Mouse (Mus musculus): ENCODE measurements around the gene Apoe. TPM values are rescaled to one million over a fixed set of nuclear protein-coding genes. Genes with fewer than 3 reads are reported as not detected.
A peak's percentile ranks its signal among the peaks of the same experiment; 100 is the strongest.

Gene Apoe
- polyA plus RNA-seq, 1 experiment from 2014 or later, result 296 TPM

DNA sequence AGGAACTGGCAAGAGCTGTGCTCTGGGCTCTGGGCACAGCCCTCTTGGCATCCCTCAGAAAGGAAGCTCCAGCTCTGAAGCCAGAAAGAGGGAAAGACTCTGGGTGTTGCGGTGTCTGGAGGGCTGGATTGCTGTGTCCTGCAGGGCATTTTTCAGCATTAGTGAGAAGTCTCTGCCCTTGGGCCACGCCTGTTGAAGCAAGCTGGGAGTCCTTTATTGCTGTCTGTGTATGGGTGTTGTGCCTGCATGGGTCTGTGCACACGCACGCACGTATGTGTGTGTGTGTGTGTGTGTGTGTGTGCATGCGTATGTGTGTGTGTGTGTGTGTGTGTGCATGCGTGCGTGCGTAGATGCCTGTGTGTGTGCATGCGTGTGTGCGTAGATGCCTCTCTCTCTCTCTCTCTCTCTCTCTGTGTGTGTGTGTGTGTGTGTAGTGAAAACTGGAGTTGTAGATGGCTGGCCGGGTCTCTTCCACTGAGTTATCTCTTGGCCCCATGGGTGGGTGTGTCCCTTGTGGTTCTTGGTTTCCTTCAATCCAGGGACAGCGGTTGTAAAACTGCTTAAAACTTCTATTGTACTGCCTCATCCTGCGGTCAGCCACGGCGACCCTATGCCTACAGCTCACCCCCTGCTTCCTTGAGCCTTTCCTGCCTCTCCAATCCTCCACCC is 37.5 kb upstream of the Apoe start:
- Histone ChIP-seq H3K27me3 (replicated peaks) (no peaks in the 10 kb centered on the region), H3K4me3 (replicated peaks) (no peak overlapping the region), H3K36me3 (peaks cover 48% of the 10 kb centered on the region), H3K4me2 (replicated peaks) (no peak overlapping the region), H3K9ac (no peak overlapping the region), H3K27ac (no peak overlapping the region), H3K9me3 (no peaks in the 10 kb centered on the region), H3K4me1 (replicated peaks) (peaks cover 5% of the 10 kb centered on the region)
- ATAC-seq, result 0 out of 2 replicates have a peak, but pooled peaks have one; percentile 13
- WGBS, result 84% methylated on average over 16 of the region's 16 CpGs

DNA sequence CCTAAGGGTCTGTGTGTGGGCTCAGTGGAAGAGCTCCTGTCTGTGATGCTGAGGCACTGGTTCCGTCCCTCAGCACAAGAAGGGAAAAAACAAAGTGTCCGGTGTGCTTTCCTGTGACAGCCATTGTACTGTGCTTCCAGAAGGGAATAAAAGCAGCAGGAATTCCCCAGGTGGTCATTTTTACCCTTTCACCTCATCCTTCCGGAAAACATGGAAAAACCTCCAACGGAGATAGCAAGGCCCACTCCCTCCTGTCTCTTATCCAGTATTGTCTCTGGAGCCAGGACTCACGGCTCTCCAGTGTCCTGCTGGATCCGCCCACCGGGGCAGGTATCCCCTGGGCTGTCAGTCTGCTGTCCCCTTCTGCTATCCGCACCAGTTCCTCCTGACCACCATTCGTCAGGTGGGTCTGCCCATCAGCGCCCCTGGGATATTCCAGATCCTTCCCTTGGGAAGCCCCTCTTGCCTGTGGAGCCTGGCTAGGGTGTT is 35.2 kb upstream of the Apoe start:
- 85% methylated on average over 10 of the region's 10 CpGs for WGBS
- H3K27ac ChIP-seq, result no peak overlapping the region
- H3K27me3 ChIP-seq (replicated peaks), result no peaks in the 10 kb centered on the region
- no peaks in the 10 kb centered on the region; the same call in 1 of the 2 replicates for H3K4me1 ChIP-seq (replicated peaks)
- no peak overlapping the region for H3K4me2 ChIP-seq (replicated peaks)
- no peaks in the 10 kb centered on the region for H3K9me3 ChIP-seq
- no peak for ATAC-seq
- H3K4me3 ChIP-seq (replicated peaks), result no peak overlapping the region
- peaks cover 60% of the 10 kb centered on the region for H3K36me3 ChIP-seq
- no peak overlapping the region for H3K9ac ChIP-seq

- ATAC-seq, result no peak
- H3K4me2 ChIP-seq (replicated peaks), result no peak overlapping the region
- WGBS, result 93% methylated on average over 4 of the region's 4 CpGs
- H3K4me1 ChIP-seq (replicated peaks), result no peaks in the 10 kb centered on the region
- H3K27ac ChIP-seq, result no peak overlapping the region
- no peaks in the 10 kb centered on the region for H3K9me3 ChIP-seq
- no peak overlapping the region for H3K9ac ChIP-seq
- H3K36me3 ChIP-seq, result peaks cover 79% of the 10 kb centered on the region
- H3K27me3 ChIP-seq (replicated peaks), result no peaks in the 10 kb centered on the region
- no peak overlapping the region for H3K4me3 ChIP-seq (replicated peaks)
These were observed 27.6 kb upstream of the Apoe start for GRCm38 (mm10) chr7:19726541-19726940.

GRCm38 (mm10) chr7:19724167-19724566 is 25.2 kb upstream of the Apoe start:
- no peak overlapping the region for H3K4me2 ChIP-seq (replicated peaks)
- ATAC-seq, result peak; percentile 35; the same call in 1 of the 2 replicates
- H3K4me1 ChIP-seq (replicated peaks), result no peaks in the 10 kb centered on the region
- H3K4me3 ChIP-seq (replicated peaks), result no peak overlapping the region
- 94% methylated on average over 12 of the region's 12 CpGs for whole genome bisulfite sequencing
- no peaks in the 10 kb centered on the region for H3K9me3 ChIP-seq
- H3K9ac ChIP-seq, result no peak overlapping the region
- no peaks in the 10 kb centered on the region for H3K27me3 ChIP-seq (replicated peaks)
- no peak overlapping the region for H3K27ac ChIP-seq
- H3K36me3 ChIP-seq, result peaks cover 67% of the 10 kb centered on the region

DNA sequence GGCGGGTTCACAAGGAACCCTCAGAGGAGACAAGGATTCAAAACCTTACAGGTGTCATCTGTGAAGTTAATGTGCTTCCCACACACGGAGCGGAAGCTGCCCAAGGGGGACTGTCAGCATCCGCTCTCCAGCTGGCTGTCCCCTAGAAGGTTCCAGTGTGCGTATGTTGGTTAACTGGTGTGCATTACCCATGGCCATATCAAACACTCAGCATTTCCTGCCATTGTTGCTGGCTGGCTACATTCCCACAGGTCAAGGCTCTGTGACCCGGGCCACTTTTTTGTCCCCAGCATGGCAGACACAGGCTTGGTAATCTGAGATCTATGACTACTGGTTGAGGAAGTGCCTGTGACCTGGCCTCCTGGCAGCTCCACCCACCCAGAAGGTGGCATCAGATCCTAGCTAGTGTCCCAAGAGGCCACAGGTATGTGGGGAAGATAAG is 23.8 kb upstream of the Apoe start:
- Histone ChIP-seq H3K9ac (no peak overlapping the region), H3K27ac (no peak overlapping the region), H3K4me2 (replicated peaks) (no peak overlapping the region), H3K27me3 (replicated peaks) (no peaks in the 10 kb centered on the region), H3K9me3 (no peaks in the 10 kb centered on the region), H3K36me3 (peaks cover 57% of the 10 kb centered on the region), H3K4me3 (replicated peaks) (no peak overlapping the region), H3K4me1 (replicated peaks) (no peaks in the 10 kb centered on the region)
- ATAC-seq, result no peak
- 85% methylated on average over 6 of the region's 6 CpGs for WGBS

- no peaks in the 10 kb centered on the region for H3K27me3 ChIP-seq (replicated peaks)
- H3K36me3 ChIP-seq, result peaks cover 26% of the 10 kb centered on the region
- WGBS, result 88% methylated on average over 4 of the region's 4 CpGs
These were observed 20.2 kb upstream of the Apoe start for GRCm38 (mm10) chr7:19719200-19719599.

DNA sequence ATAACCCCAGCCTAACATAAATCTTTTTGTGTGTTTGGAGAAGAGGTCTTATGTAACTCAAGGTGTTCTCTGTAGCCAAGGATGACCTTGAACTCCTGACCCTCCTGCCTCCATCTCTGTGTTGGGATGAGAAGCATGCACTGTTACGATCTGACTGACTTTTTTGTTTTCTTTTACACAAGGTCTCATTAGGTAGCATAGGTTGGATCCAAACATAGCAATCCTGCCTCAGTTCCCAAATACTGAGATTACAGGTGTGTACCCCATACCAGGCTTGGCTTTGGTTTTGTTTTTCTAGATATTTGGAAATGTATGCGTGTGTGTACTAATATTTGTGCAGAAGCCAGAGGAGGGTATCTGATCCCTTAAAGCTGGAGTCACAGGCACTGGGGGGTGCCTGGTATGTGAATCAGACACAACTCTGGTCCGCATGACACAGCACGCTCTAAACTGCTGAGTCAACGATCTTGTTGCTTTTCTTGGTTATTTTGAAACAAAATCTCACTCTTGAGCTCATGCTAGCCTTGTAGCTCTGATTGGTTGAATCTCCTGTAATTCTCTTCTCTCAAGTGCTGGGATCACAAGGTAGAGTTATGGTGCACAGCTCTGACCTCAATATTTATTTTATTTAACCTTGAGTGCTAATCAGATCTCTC is 19.4 kb upstream of the Apoe start:
- H3K36me3 ChIP-seq, result peaks cover 19% of the 10 kb centered on the region
- WGBS, result 91% methylated on average over 5 of the region's 5 CpGs
- H3K27ac ChIP-seq, result no peak overlapping the region
- peaks cover 8% of the 10 kb centered on the region; the same call in 1 of the 2 replicates for H3K4me1 ChIP-seq (replicated peaks)
- no peak overlapping the region for H3K4me2 ChIP-seq (replicated peaks)
- no peak overlapping the region for H3K4me3 ChIP-seq (replicated peaks)
- no peak overlapping the region for H3K9ac ChIP-seq
- H3K27me3 ChIP-seq (replicated peaks), result no peaks in the 10 kb centered on the region
- no peak for ATAC-seq
- H3K9me3 ChIP-seq, result no peaks in the 10 kb centered on the region

More at GRCm38 (mm10) chr7:19719200-19719599, 20.2 kb upstream of the Apoe start:
- ATAC-seq, result no peak
- peaks cover 1% of the 10 kb centered on the region; the same call in 1 of the 2 replicates for H3K4me1 ChIP-seq (replicated peaks)
- no peaks in the 10 kb centered on the region for H3K9me3 ChIP-seq
- H3K9ac ChIP-seq, result no peak overlapping the region
- no peak overlapping the region for H3K27ac ChIP-seq
- no peak overlapping the region for H3K4me3 ChIP-seq (replicated peaks)
- H3K4me2 ChIP-seq (replicated peaks), result no peak overlapping the region

DNA sequence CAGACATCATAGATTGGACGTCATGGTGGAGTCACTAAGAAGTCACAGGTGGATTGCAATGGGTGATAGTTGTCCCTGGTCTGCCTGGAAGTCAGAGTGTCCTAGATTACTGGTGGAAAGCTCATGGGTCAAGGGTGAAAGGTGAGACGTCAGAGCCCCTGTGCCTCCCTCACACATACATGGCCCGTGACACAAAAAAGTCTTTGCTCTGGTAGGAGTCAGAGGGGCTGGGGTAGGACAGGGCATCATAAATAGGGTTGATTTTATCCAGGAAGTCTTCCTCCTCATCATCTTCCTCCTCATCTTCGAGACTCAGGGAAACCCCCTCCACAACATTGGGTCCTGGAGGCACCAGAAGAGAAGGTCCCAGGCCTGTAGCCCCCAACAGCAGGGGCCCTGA is 18.4 kb upstream of the Apoe start:
- Histone ChIP-seq H3K9me3 (no peaks in the 10 kb centered on the region), H3K27ac (no peak overlapping the region), H3K9ac (no peak overlapping the region), H3K36me3 (peaks cover 18% of the 10 kb centered on the region), H3K27me3 (replicated peaks) (no peaks in the 10 kb centered on the region), H3K4me3 (replicated peaks) (no peak overlapping the region), H3K4me1 (replicated peaks) (peaks cover 9% of the 10 kb centered on the region; the same call in 1 of the 2 replicates), H3K4me2 (replicated peaks) (no peak overlapping the region)
- 85% methylated on average over 4 of the region's 4 CpGs for WGBS
- ATAC-seq, result no peak

- 83% methylated on average over 2 of the region's 2 CpGs for WGBS
- Histone ChIP-seq H3K9ac (0 out of 2 replicates have a peak overlapping the region, but pooled peaks have one; percentile 31), H3K9me3 (no peaks in the 10 kb centered on the region), H3K4me1 (replicated peaks) (peaks cover 9% of the 10 kb centered on the region; the same call in 1 of the 2 replicates), H3K4me3 (replicated peaks) (no peak overlapping the region), H3K27ac (peak overlapping the region; percentile 86; the same call in 1 of the 2 replicates), H3K27me3 (replicated peaks) (no peaks in the 10 kb centered on the region), H3K4me2 (replicated peaks) (peak overlapping the region; percentile 70), H3K36me3 (peaks cover 22% of the 10 kb centered on the region)
- ATAC-seq, result no peak
These were observed 17.8 kb upstream of the Apoe start for GRCm38 (mm10) chr7:19716822-19717221.

DNA sequence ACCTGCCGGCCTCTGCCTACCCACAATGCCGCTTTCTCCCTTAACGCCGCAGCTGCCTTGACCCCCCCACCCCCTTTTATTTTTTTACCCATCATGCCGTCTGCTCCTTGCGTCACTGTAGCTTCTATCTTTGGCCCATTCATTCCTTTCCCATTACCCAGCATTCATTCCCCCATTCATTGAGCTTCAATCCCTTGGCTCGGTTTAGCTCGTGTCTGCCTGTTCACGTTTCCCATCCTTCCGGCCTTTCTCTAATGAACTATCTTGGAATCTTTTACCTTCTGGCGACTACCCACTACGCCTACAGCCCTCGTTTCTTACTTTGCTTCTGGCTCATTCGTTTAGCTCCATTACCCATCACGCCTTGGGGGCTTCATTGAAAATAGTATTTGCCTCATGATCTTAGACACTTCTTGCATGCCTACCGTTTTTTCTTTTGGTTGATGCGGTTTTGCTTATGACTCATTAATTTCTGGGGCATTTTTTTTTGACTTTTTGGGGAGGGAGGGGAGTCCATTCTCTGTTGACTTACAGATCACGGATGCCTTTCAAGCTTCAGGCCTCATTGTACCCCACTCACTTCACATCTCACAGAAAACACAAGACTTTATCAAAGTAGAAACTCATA is 17.2 kb upstream of the Apoe start:
- Histone ChIP-seq H3K36me3 (peaks cover 21% of the 10 kb centered on the region), H3K4me3 (replicated peaks) (peak overlapping the region; percentile 32), H3K4me2 (replicated peaks) (peak overlapping the region; percentile 70), H3K9ac (peak overlapping the region; percentile 31; the same call in 1 of the 2 replicates), H3K9me3 (no peaks in the 10 kb centered on the region), H3K27ac (peak overlapping the region; percentile 86), H3K27me3 (replicated peaks) (no peaks in the 10 kb centered on the region), H3K4me1 (replicated peaks) (peaks cover 9% of the 10 kb centered on the region; the same call in 1 of the 2 replicates)
- ATAC-seq, result no peak
- 5% methylated on average over 18 of the region's 18 CpGs for WGBS

DNA sequence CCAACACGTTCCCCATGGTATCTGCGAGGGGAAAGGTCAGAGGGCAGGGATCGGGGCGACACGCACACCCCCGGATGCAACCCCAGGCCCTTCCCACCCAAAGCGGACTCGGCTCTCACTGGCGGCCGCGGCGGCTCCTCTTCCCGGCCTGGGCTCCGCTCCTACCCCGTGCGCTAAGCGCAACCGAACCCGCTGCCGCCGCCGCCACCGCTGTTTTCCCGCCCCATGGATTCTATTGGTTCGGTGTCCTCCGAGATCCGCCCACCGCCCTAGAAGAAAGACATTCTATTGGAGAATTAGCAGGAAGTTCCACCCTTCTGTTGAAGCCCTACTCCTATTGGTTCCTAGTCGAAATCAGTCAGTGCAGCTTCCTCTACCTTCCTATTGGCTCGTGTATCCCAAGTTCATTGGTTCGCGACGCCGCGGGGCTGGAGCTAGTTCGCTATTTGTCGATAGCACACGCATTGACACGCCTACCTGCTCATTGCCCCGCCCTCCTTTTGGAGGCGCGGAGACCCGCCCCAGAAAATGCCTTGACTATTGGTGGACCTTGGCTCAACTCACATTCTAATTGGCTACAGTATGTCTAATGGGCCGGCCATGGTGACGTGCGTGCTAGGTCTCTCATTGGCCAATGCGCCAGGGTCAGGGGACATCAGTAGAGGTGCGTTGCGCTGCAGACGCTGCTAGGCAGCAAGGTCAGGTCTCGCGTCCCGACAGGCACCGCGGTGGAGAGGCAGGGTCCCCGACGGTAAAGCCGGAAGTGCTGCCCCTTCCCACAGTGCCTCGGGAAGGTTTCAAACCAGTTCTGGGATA is 16.5 kb upstream of the Apoe start, which contains the start of gene Tomm40:
Gene Tomm40 (minus strand): TSS at position 200 of the 816 bp plus-strand sequence.
- peak; percentile 99 for ATAC-seq
- WGBS, result under 1% methylated on average over 55 of the region's 59 CpGs
- peak within 1 kb of the TSS; percentile 79 for H3K4me2 ChIP-seq (replicated peaks)
- no peaks in the 10 kb centered on the region for H3K27me3 ChIP-seq (replicated peaks)
- H3K36me3 ChIP-seq, result peaks cover 23% of the 10 kb centered on the region
- peak within 1 kb of the TSS; percentile 86 for H3K27ac ChIP-seq
- peak within 1 kb of the TSS; percentile 96 for H3K9ac ChIP-seq
- H3K4me3 ChIP-seq (replicated peaks), result peak within 1 kb of the TSS; percentile 100
- peaks cover 9% of the 10 kb centered on the region; the same call in 1 of the 2 replicates for H3K4me1 ChIP-seq (replicated peaks)
- no peaks in the 10 kb centered on the region for H3K9me3 ChIP-seq
